7 mouse cellular contexts compared by ENCODE assay signal in genomic region chr7:123499481-123500238, GRCm38 (mm10). TPM values are rescaled to one million over a fixed set of nuclear protein-coding genes. Genes with fewer than 3 reads are reported as not detected.
DNase-seq lines count a peak whose midpoint lies in the region; ATAC-seq and TF ChIP-seq lines count a peak whose summit lies in the region.

No protein-coding gene starts in this region.

- H3K27ac ChIP-seq in lung, postnatal 0 days (ENCODE audit: low read length): no peak overlapping the region
- no peak overlapping the region for H3K27ac ChIP-seq in embryonic facial prominence, embryonic 13.5 days
- H3K27ac ChIP-seq in hindbrain, embryonic 15.5 days (replicated peaks): peak overlapping the region; percentile 97
- H3K27ac ChIP-seq in liver, postnatal 0 days (ENCODE audit: low read depth): no peak overlapping the region

- H3K27me3 ChIP-seq in lung, postnatal 0 days (replicated peaks; ENCODE audit: insufficient read depth, low read length): no peaks in the 10 kb centered on the region
- no peaks in the 10 kb centered on the region for H3K27me3 ChIP-seq in embryonic facial prominence, embryonic 13.5 days
- H3K27me3 ChIP-seq in hindbrain, embryonic 15.5 days: no peaks in the 10 kb centered on the region
- peaks cover 20% of the 10 kb centered on the region for H3K27me3 ChIP-seq in liver, postnatal 0 days (ENCODE audit: insufficient read depth, low read length)

- H3K4me3 ChIP-seq in lung, postnatal 0 days (ENCODE audit: low read depth, low read length): peak overlapping the region; percentile 43
- H3K4me3 ChIP-seq in embryonic facial prominence, embryonic 13.5 days: peak overlapping the region; percentile 73
- peak overlapping the region; percentile 69 for H3K4me3 ChIP-seq in hindbrain, embryonic 15.5 days
- peak overlapping the region; percentile 48 for H3K4me3 ChIP-seq in liver, postnatal 0 days (ENCODE audit: low read depth, low read length)

- peaks cover 7% of the 10 kb centered on the region; the same call in 1 of the 2 replicates for H3K4me1 ChIP-seq in lung, postnatal 0 days (ENCODE audit: insufficient read depth, low read depth, low read length)
- peaks cover 22% of the 10 kb centered on the region for H3K4me1 ChIP-seq in embryonic facial prominence, embryonic 13.5 days
- H3K4me1 ChIP-seq in hindbrain, embryonic 15.5 days (replicated peaks): peaks cover 28% of the 10 kb centered on the region
- H3K4me1 ChIP-seq in liver, postnatal 0 days (ENCODE audit: insufficient read depth): no peaks in the 10 kb centered on the region; the same call in 1 of the 2 replicates

- H3K4me2 ChIP-seq in lung, postnatal 0 days (replicated peaks; ENCODE audit: low read depth, low read length): peak overlapping the region; percentile 84
- peak overlapping the region; percentile 91 for H3K4me2 ChIP-seq in embryonic facial prominence, embryonic 13.5 days
- H3K4me2 ChIP-seq in hindbrain, embryonic 15.5 days: peak overlapping the region; percentile 75
- peak overlapping the region; percentile 76 for H3K4me2 ChIP-seq in liver, postnatal 0 days (ENCODE audit: low read depth, low read length)

- TF ChIP-seq CTCF in lung, postnatal 0 days (IDR thresholded peaks at IDR 0.05): no peak
- no peak for TF ChIP-seq CTCF in liver, postnatal 0 days (IDR thresholded peaks at IDR 0.05; ENCODE audit: low read depth)

- no peak for ATAC-seq in lung, postnatal 0 days
- ATAC-seq in embryonic facial prominence, embryonic 13.5 days (ENCODE audit: insufficient number of reproducible peaks, insufficient read depth, low FRiP score, low TSS enrichment, low read depth): no peak; the same call in 1 of the 2 replicates
- no peak; the same call in 1 of the 2 replicates for ATAC-seq in hindbrain, embryonic 15.5 days (ENCODE audit: low FRiP score, low read depth)
- no peak for ATAC-seq in liver, postnatal 0 days

- no peak for DNase-seq in lung, postnatal 0 days (ENCODE audit: low spot score)
- DNase-seq in lung, postnatal 4 days: no peak
- DNase-seq in liver, postnatal 0 days: no peak
- DNase-seq in urinary bladder, postnatal 14 days (ENCODE audit: low spot score): no peak
- no peak for DNase-seq in spleen, postnatal 10 days (ENCODE audit: low spot score in 2 of 2)

- no peak for TF ChIP-seq EP300 in lung, postnatal 0 days (IDR thresholded peaks at IDR 0.05)
- TF ChIP-seq EP300 in liver, postnatal 0 days (IDR thresholded peaks at IDR 0.05; ENCODE audit: low read depth): no peak

- no peak overlapping the region for H3K9ac ChIP-seq in lung, postnatal 0 days (replicated peaks; ENCODE audit: low read depth)
- H3K9ac ChIP-seq in embryonic facial prominence, embryonic 13.5 days: peak overlapping the region; percentile 85
- H3K9ac ChIP-seq in hindbrain, embryonic 15.5 days: peak overlapping the region; percentile 89
- H3K9ac ChIP-seq in liver, postnatal 0 days (replicated peaks): no peak overlapping the region

- 34% methylated on average over 19 of the region's 19 CpGs for WGBS in lung, postnatal 0 days
- 37% methylated on average over 19 of the region's 19 CpGs for WGBS in embryonic facial prominence, embryonic 13.5 days
- WGBS in hindbrain, embryonic 15.5 days: 29% methylated on average over 19 of the region's 19 CpGs
- 52% methylated on average over 19 of the region's 19 CpGs for WGBS in liver, postnatal 0 days (ENCODE audit: insufficient replicate concordance)

- no peaks in the 10 kb centered on the region for H3K9me3 ChIP-seq in lung, postnatal 0 days (ENCODE audit: low read length)
- H3K9me3 ChIP-seq in embryonic facial prominence, embryonic 13.5 days: no peaks in the 10 kb centered on the region
- no peaks in the 10 kb centered on the region for H3K9me3 ChIP-seq in hindbrain, embryonic 15.5 days
- H3K9me3 ChIP-seq in liver, postnatal 0 days (ENCODE audit: low read length): no peaks in the 10 kb centered on the region

- no peaks in the 10 kb centered on the region for H3K36me3 ChIP-seq in lung, postnatal 0 days (ENCODE audit: insufficient read depth, low read length)
- peaks cover 28% of the 10 kb centered on the region for H3K36me3 ChIP-seq in embryonic facial prominence, embryonic 13.5 days
- peaks cover 25% of the 10 kb centered on the region; the same call in 1 of the 2 replicates for H3K36me3 ChIP-seq in hindbrain, embryonic 15.5 days
- no peaks in the 10 kb centered on the region for H3K36me3 ChIP-seq in liver, postnatal 0 days (replicated peaks; ENCODE audit: insufficient read depth, low read length)

RNA-seq across cellular contexts. Expression of gene Zkscan2, which starts 0.6 kb away (rescaled TPM):
- polyA plus RNA-seq in lung, postnatal 0 days (2015; fragmentation: Nextera tagmentation; extraction: Ambion mirVana): 0.19 and 0.26 TPM in 2 replicates
- 5.8 and 7.1 TPM in 2 replicates for polyA plus RNA-seq in embryonic facial prominence, embryonic 13.5 days (2015; fragmentation: Nextera tagmentation; extraction: Ambion mirVana)
- 11.4 and 12.6 TPM in 2 replicates for polyA plus RNA-seq in hindbrain, embryonic 15.5 days (2015; fragmentation: Nextera tagmentation; extraction: Ambion mirVana)
- 0.05 TPM in 1 of 2 replicates, not detected in the other for polyA plus RNA-seq in liver, postnatal 0 days (2015; fragmentation: Nextera tagmentation; extraction: Ambion mirVana)

RNA-seq across cellular contexts. Expression of gene Aqp8, which starts 37.6 kb away (rescaled TPM):
- polyA plus RNA-seq in lung, postnatal 0 days (2015; fragmentation: Nextera tagmentation; extraction: Ambion mirVana): not detected in 2 replicates
- polyA plus RNA-seq in embryonic facial prominence, embryonic 13.5 days (2015; fragmentation: Nextera tagmentation; extraction: Ambion mirVana): 0.69 TPM in 1 of 2 replicates, not detected in the other
- polyA plus RNA-seq in hindbrain, embryonic 15.5 days (2015; fragmentation: Nextera tagmentation; extraction: Ambion mirVana): not detected in 2 replicates
- 24.6 and 29.3 TPM in 2 replicates for polyA plus RNA-seq in liver, postnatal 0 days (2015; fragmentation: Nextera tagmentation; extraction: Ambion mirVana)

Comparison
In these comparisons a context has a peak if more than half of its experiments do, and no peak if none do; other contexts are left out.
1. H3K9ac ChIP-seq: peak in embryonic facial prominence, embryonic 13.5 days (single experiment) and hindbrain, embryonic 15.5 days (single experiment); none in lung, postnatal 0 days (single experiment) and liver, postnatal 0 days (single experiment).
2. RNA of gene Aqp8, which starts 37.6 kb away (polyA plus RNA-seq): 24.6 to 29.3 TPM in liver, postnatal 0 days; 0.69 TPM in embryonic facial prominence, embryonic 13.5 days, not detected in lung, postnatal 0 days and not detected in hindbrain, embryonic 15.5 days; every median in the first group is over 10 times any median in the second.
3. Peak in every context shown above with its lines, with median percentiles within 50 percentile points of each other: H3K4me2 ChIP-seq and H3K4me3 ChIP-seq.